Mouse (Mus musculus) stomach, embryonic 16.5 days (tissue): ENCODE measurements around the gene Smug1. TPM values are rescaled to one million over a fixed set of nuclear protein-coding genes. Genes with fewer than 3 reads are reported as not detected.

ENCODE experiments used
- ATAC-seq: fragments of 200-750 bp; cut with Nextera tagmentation; 2 replicates; pipeline ENCODE4 v1.8.0; 2017; ENCODE audit warnings: moderate number of reproducible peaks, moderate TSS enrichment; ENCODE audit not compliant: insufficient read depth, low FRiP score
- H3K27ac ChIP-seq: fragments of 300-500 bp; sonication (generic); 2 replicates; pipeline ENCODE4 v1.5.1; 2014; ENCODE audit warnings: low read length
- H3K27me3 ChIP-seq: fragments of 300-500 bp; sonication (generic); 2 replicates; pipeline ENCODE4 v1.6.1; 2014; ENCODE audit warnings: low read length, control low read depth, mixed read lengths; ENCODE audit not compliant: control insufficient read depth, insufficient read depth
- H3K36me3 ChIP-seq: fragments of 300-500 bp; sonication (generic); 2 replicates; pipeline ENCODE4 v1.6.1; 2014; ENCODE audit warnings: low read length; ENCODE audit not compliant: control insufficient read depth, insufficient read depth
- H3K4me1 ChIP-seq: fragments of 300-500 bp; sonication (generic); 2 replicates; pipeline ENCODE4 v1.6.1; 2014; ENCODE audit warnings: low read length, control low read depth, mixed read lengths; ENCODE audit not compliant: control insufficient read depth, insufficient read depth
- H3K4me2 ChIP-seq: fragments of 300-500 bp; sonication (generic); 2 replicates; pipeline ENCODE4 v1.6.1; 2014; ENCODE audit warnings: low read depth, low read length, mixed read lengths
- H3K4me3 ChIP-seq: fragments of 300-500 bp; sonication (generic); replicated peaks from 2 replicates; pipeline ENCODE4 v1.5.1; 2014; ENCODE audit warnings: mild to moderate bottlenecking, low read length
- H3K9ac ChIP-seq: fragments of 300-500 bp; sonication (generic); 2 replicates; pipeline ENCODE4 v1.6.1; 2014; ENCODE audit warnings: low read length
- H3K9me3 ChIP-seq: fragments of 300-500 bp; sonication (generic); replicated peaks from 2 replicates; pipeline ENCODE4 v1.6.1; 2016; ENCODE audit warnings: low read length, control low read depth; ENCODE audit not compliant: control insufficient read depth
- WGBS: fragments of 180-500 bp; shearing (Covaris S2); extraction: QIAGEN DNeasy Blood & Tissue Kit; methylation state at CpG from one replicate; pipeline ENCODE4 v1.1.7; 2014; 5-methylcytosine and 5-hydroxymethylcytosine counted together
- polyA plus RNA-seq: library from polyadenylated mRNA; unstranded; fragments of >200 nt; fragmentation: Nextera tagmentation; extraction: Ambion mirVana; gene quantifications from 2 replicates; pipeline ENCODE4 v1.2.1, GENCODE M21; 2015

Smug1 gene
- polyA plus RNA-seq, 1 experiment from 2014 or later = 20.1 TPM

- WGBS = 72% methylated on average over 2 of the region's 2 CpGs
Measured at GRCm38 (mm10) chr15:103193606-103194005, 26.7 kb upstream of the Smug1 start.

GRCm38 (mm10) chr15:103190531-103191462, 23.9 kb upstream of the Smug1 start:
- H3K27ac ChIP-seq = no peak overlapping the region
- 60% methylated on average over 10 of the region's 10 CpGs for WGBS
- H3K36me3 ChIP-seq = no peaks in the 10 kb centered on the region
- H3K4me3 ChIP-seq = no peak overlapping the region
- no peak for ATAC-seq
- H3K9ac ChIP-seq = no peak overlapping the region
- no peaks in the 10 kb centered on the region for H3K27me3 ChIP-seq
- H3K9me3 ChIP-seq = no peaks in the 10 kb centered on the region
- no peaks in the 10 kb centered on the region for H3K4me1 ChIP-seq
- no peak overlapping the region for H3K4me2 ChIP-seq

More at GRCm38 (mm10) chr15:103193606-103194005, 26.7 kb upstream of the Smug1 start:
- Histone ChIP-seq H3K27me3 (no peaks in the 10 kb centered on the region), H3K27ac (no peak overlapping the region), H3K4me1 (no peaks in the 10 kb centered on the region), H3K9me3 (no peaks in the 10 kb centered on the region), H3K9ac (no peak overlapping the region), H3K36me3 (no peaks in the 10 kb centered on the region), H3K4me3 (no peak overlapping the region), H3K4me2 (no peak overlapping the region)
- no peak for ATAC-seq

GRCm38 (mm10) chr15:103190083-103190482, 23.2 kb upstream of the Smug1 start:
- H3K27ac ChIP-seq = no peak overlapping the region
- H3K4me2 ChIP-seq = no peak overlapping the region
- H3K4me3 ChIP-seq = no peak overlapping the region
- H3K9me3 ChIP-seq = no peaks in the 10 kb centered on the region
- H3K36me3 ChIP-seq = no peaks in the 10 kb centered on the region
- no peaks in the 10 kb centered on the region for H3K27me3 ChIP-seq
- no peak for ATAC-seq
- 79% methylated on average over 7 of the region's 7 CpGs for WGBS
- no peak overlapping the region for H3K9ac ChIP-seq
- H3K4me1 ChIP-seq = no peaks in the 10 kb centered on the region

GRCm38 (mm10) chr15:103187803-103188202, 20.9 kb upstream of the Smug1 start:
- Histone ChIP-seq H3K27me3 (no peaks in the 10 kb centered on the region), H3K4me1 (0 out of 2 replicates have a peak, but pooled peaks cover 5% of the 10 kb centered on the region), H3K9ac (no peak overlapping the region), H3K4me3 (no peak overlapping the region), H3K9me3 (no peaks in the 10 kb centered on the region), H3K36me3 (no peaks in the 10 kb centered on the region), H3K27ac (no peak overlapping the region), H3K4me2 (no peak overlapping the region)
- ATAC-seq = no peak
- WGBS = 75% methylated on average over 6 of the region's 6 CpGs

GRCm38 (mm10) chr15:103185462-103186198, 18.7 kb upstream of the Smug1 start:
- Histone ChIP-seq H3K27ac (no peak overlapping the region), H3K4me3 (no peak overlapping the region), H3K4me2 (no peak overlapping the region), H3K36me3 (no peaks in the 10 kb centered on the region), H3K9ac (no peak overlapping the region), H3K9me3 (no peaks in the 10 kb centered on the region), H3K27me3 (peaks cover 2% of the 10 kb centered on the region; the same call in 1 of the 2 replicates), H3K4me1 (peaks cover 5% of the 10 kb centered on the region; the same call in 1 of the 2 replicates)
- no peak for ATAC-seq
- WGBS = 47% methylated on average over 19 of the region's 19 CpGs

GRCm38 (mm10) chr15:103183651-103184610, 17.0 kb upstream of the Smug1 start:
- peak overlapping the region; percentile 86 for H3K4me2 ChIP-seq
- no peaks in the 10 kb centered on the region for H3K9me3 ChIP-seq
- no peaks in the 10 kb centered on the region for H3K36me3 ChIP-seq
- ATAC-seq = no peak
- H3K27ac ChIP-seq = no peak overlapping the region
- 12% methylated on average over 25 of the region's 25 CpGs for WGBS
- H3K9ac ChIP-seq = no peak overlapping the region
- peaks cover 18% of the 10 kb centered on the region; the same call in 1 of the 2 replicates for H3K27me3 ChIP-seq
- peak overlapping the region; percentile 40 for H3K4me3 ChIP-seq
- H3K4me1 ChIP-seq = peaks cover 5% of the 10 kb centered on the region; the same call in 1 of the 2 replicates

- H3K4me1 ChIP-seq = peaks cover 5% of the 10 kb centered on the region; the same call in 1 of the 2 replicates
- H3K27ac ChIP-seq = no peak overlapping the region
- H3K4me2 ChIP-seq = peak overlapping the region; percentile 86
- peaks cover 18% of the 10 kb centered on the region; the same call in 1 of the 2 replicates for H3K27me3 ChIP-seq
- 1% methylated on average over 21 of the region's 21 CpGs for WGBS
- no peaks in the 10 kb centered on the region for H3K36me3 ChIP-seq
- no peaks in the 10 kb centered on the region for H3K9me3 ChIP-seq
- ATAC-seq = peak; percentile 27; the same call in 1 of the 2 replicates
- peak overlapping the region; percentile 60; the same call in 1 of the 2 replicates for H3K9ac ChIP-seq
- H3K4me3 ChIP-seq = peak overlapping the region; percentile 40
Measured at GRCm38 (mm10) chr15:103183135-103183534, 16.2 kb upstream of the Smug1 start.

- Histone ChIP-seq H3K4me2 (peak overlapping the region; percentile 86), H3K36me3 (no peaks in the 10 kb centered on the region), H3K27ac (no peak overlapping the region), H3K27me3 (peaks cover 18% of the 10 kb centered on the region; the same call in 1 of the 2 replicates), H3K4me1 (peaks cover 12% of the 10 kb centered on the region), H3K9me3 (no peaks in the 10 kb centered on the region), H3K9ac (peak overlapping the region; percentile 58), H3K4me3 (peak overlapping the region; percentile 40)
- 2% methylated on average over 40 of the region's 48 CpGs for WGBS
- peak; percentile 58; the same call in 1 of the 2 replicates for ATAC-seq
Measured at GRCm38 (mm10) chr15:103182166-103182790, 15.4 kb upstream of the Smug1 start.
